Mouse (Mus musculus): ENCODE data around the gene Ufc1.

Ufc1 gene

GRCm38 (mm10) chr1:171271196-171271595 is 23.6 kb downstream of the Ufc1 start:
- DNase-seq (ENCODE audit: extremely low read depth, low read depth, low spot score) = no peak

DNA sequence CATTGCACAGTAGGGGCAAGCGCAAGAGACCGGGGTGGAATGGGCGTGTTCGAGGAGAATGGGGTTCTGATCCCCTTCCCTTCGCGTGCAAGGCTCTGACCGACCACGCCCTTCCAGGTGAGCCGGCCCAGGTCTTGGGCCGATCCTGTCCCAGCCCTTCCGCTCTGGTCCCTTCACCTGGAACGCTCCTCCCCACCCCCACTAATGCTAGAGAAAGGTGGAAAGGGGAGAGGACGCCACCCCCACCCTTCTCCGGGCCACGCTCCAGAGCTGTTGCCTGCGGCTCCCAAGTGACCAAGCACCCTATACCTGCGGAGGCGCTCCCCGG is 24.3 kb downstream of the Ufc1 start:
- no peak for DNase-seq (ENCODE audit: extremely low read depth, low read depth, low spot score)

GRCm38 (mm10) chr1:171269848-171270572 is 24.8 kb downstream of the Ufc1 start, which contains the start of gene B4galt3:
TSS of gene B4galt3 (plus strand) at chr1:171270328.
- no peak for DNase-seq (ENCODE audit: extremely low read depth, low read depth, low spot score)

- no peak for DNase-seq (ENCODE audit: extremely low read depth, low read depth, low spot score)
Observed at GRCm38 (mm10) chr1:171268341-171268740, 26.5 kb downstream of the Ufc1 start.

DNA sequence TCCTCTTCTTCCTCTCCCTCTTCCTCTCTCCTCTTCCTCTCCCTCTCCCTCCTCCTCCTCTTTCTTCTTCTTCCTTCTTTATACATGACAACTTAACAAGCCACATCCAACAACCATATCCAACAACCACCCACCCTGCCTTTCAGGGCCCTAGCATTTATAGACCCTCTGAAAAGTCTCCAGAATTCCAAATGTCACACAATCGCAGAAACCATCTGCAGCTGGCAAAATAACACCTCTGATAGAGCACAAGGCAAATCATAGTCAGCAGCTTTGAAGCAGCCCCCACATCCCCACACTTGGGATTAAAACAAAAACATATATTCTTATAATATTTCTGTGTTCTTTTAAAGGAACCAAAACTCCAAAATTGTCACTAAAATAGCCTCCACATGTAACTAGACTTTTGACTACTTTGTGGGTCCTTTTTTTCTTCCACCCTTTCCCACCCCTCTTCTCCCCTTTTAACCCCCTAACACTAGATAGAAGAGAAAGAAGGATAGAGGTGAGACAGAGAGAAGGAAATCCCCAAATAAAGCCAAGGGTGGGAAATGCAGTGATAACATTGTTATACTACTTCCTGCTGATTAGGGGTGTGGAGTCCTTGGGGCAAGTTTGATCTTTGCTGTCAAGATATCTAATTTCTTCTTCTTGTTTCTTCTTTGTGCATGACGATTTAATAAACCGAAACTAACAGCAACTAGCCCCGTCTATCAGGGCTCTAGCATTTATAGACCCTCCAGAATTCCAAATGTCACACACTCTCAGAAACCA is 28.7 kb downstream of the Ufc1 start:
- no peak for DNase-seq (ENCODE audit: extremely low read depth, low read depth, low spot score)

DNA sequence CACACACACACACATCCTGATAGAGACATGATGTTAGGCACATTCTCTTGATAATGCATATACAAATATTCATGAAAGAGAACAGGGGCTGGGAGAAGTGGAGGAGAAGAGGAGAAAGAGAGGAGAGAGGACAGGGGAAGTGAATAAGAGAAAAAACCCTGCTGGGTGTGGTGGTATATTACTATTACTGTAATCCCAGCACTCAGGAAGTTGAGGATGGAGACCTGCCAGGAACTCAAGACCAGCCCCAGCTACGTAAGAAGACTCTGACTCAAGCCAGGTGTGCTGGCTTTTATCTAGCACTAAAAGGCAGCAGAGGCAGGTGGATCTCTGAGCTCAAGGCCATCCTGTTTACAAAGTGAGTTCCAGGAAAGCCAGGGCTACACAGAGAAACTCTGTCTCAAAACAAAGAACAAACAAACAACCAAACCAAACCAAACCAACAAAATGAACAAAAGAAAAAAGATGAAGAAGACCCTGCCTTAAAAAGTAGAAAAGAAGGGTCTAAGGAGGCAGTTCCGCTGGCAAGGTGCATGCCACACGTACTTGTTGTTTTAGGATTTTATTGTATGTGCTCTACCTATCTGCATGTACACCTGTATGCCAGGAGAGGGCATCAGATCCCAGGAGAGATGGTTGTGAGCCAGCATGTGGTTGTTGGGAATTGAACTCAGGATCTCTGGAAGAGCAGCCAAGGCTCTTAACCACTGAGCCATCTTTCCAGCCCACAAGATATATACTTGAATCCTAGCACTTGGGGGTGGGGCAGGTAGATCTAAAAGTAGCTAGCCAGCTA is 31.0 kb downstream of the Ufc1 start:
- no peak for DNase-seq (ENCODE audit: extremely low read depth, low read depth, low spot score)

DNA sequence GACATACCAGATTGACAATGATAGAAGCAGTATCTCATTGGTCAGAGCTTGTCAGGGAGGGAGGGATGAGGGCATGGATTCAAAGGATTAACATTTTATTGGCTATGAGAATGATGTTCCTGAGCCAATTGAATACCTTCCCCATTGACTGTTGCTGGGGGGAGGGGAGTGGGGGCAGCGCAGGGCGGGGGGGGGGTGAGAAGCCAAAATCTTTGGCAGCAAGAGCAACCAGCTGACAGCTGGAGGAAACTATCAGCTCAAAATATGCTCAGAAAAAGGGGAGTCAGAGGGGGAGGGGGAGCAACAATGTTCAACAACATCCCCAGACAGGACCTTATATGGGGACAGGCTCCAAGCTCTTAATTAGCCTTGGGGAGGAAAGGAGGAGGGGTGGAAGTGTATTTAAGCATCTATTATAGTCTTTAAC is 31.6 kb downstream of the Ufc1 start:
- no peak for DNase-seq (ENCODE audit: extremely low read depth, low read depth, low spot score)

GRCm38 (mm10) chr1:171262594-171263130 is 32.2 kb downstream of the Ufc1 start:
- DNase-seq (ENCODE audit: extremely low read depth, low read depth, low spot score) = no peak

DNA sequence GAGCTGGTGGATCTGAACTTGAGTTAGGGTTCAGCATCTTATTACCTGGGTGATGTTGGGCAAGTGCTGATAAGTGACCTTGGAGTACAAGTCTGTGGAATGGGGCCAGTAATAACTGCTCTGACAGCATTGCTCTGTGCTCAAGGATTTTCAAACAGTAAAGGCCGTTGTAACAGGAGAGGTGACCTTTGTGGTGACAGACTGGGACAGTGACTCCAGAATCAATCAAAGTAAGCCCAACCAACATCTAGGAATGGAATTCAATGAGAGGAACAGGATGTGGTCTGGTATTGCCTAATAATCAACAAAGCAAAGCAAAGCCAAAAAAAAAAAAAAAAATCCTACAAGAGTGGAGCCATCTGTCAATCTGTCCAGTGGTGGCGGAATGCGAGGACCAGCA is 34.5 kb downstream of the Ufc1 start:
- DNase-seq (ENCODE audit: extremely low read depth, low read depth, low spot score) = no peak

DNA sequence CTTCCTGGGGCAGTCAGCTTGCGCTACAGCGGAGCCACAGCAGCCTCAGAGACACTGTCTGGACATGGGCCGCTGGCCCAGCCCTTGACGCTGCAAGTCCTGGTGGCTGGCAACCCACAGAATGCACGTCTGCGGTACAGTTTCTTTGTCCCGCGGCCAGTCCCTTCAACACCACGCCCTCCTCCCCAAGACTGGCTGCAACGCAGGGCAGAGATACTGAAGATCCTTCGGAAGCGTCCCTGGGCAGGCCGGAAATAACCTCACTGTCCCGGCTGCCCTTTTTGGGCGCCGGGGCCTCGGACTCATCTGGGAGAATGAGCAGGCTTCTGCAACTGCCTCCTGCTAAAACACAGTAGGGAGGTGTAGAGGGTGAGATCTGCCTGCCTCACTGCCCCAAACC is 35.9 kb downstream of the Ufc1 start:
- no peak for DNase-seq (ENCODE audit: extremely low read depth, low read depth, low spot score)

GRCm38 (mm10) chr1:171257781-171258180 is 37.0 kb downstream of the Ufc1 start:
- DNase-seq (ENCODE audit: extremely low read depth, low read depth, low spot score) = no peak

DNA sequence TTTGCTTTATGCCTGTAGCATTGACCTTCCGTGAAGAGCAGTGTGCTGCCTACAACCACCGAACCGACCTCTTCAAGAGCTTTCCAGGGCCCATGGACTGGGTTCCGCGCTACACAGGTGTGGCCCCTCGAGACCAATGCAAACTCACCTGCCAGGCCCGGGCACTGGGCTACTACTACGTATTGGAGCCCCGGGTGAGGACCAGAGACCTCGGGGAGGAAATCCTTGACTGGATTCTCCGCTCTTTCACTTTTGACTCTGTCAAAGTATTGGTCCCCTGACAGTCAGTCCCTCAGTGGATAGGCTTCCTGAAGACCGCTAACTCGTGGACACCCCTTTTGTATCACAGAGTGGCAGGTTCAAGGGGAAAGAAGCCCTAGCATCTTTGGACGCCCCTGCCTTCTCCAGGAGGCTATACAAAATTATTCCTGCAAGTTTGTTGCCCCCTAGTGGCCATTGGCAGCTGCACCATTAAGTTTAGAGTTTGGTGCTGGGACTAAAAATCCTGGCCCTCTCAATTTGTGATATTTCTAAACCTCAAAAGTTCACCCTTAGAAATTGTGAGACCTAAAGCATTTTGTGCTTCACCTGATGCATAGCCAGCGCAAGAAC is 37.8 kb downstream of the Ufc1 start:
- no peak for DNase-seq (ENCODE audit: extremely low read depth, low read depth, low spot score)

DNA sequence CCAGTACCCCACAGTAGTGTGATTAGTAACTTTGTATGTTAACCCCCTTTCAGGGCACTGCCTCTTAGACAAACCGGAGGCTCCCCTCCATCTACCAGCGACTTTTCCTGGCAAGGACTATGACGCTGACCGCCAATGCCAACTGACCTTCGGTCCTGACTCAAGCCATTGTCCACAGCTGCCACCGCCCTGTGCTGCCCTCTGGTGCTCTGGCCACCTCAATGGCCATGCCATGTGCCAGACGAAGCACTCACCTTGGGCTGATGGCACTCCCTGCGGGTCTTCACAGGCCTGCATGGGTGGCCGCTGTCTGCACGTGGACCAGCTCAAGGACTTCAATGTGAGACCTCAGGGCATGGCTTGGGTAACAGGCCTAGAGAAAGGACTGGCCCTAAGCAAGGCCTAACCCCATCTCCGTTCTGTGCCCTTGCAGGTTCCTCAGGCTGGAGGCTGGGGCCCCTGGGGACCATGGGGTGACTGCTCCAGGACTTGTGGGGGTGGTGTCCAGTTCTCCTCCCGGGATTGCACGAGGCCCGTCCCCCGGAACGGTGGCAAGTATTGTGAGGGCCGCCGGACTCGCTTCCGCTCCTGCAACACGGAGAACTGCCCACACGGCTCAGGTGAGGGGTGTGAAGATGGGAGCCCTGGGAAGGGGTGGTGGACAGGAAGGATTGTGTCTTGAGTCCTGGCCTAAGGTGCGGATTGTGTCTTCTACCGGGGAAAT is 38.6 kb downstream of the Ufc1 start:
- DNase-seq (ENCODE audit: extremely low read depth, low read depth, low spot score) = no peak

DNA sequence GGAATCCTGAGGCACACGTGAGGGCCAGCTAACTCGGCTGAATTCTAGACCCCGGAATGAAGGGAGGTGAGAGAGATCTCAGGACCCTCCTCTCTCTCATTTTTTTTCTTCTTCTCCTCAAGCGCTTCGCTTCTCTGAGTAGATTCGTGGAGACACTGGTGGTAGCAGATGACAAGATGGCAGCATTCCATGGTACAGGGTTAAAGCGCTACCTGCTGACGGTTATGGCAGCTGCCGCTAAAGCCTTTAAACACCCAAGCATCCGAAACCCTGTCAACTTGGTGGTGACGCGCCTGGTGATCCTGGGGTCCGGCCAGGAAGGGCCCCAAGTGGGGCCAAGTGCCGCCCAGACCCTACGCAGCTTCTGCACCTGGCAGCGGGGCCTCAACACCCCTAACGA is 42.4 kb downstream of the Ufc1 start:
- DNase-seq (ENCODE audit: extremely low read depth, low read depth, low spot score) = no peak

GRCm38 (mm10) chr1:171251594-171252324 is 43.1 kb downstream of the Ufc1 start:
- no peak for DNase-seq (ENCODE audit: extremely low read depth, low read depth, low spot score)

DNA sequence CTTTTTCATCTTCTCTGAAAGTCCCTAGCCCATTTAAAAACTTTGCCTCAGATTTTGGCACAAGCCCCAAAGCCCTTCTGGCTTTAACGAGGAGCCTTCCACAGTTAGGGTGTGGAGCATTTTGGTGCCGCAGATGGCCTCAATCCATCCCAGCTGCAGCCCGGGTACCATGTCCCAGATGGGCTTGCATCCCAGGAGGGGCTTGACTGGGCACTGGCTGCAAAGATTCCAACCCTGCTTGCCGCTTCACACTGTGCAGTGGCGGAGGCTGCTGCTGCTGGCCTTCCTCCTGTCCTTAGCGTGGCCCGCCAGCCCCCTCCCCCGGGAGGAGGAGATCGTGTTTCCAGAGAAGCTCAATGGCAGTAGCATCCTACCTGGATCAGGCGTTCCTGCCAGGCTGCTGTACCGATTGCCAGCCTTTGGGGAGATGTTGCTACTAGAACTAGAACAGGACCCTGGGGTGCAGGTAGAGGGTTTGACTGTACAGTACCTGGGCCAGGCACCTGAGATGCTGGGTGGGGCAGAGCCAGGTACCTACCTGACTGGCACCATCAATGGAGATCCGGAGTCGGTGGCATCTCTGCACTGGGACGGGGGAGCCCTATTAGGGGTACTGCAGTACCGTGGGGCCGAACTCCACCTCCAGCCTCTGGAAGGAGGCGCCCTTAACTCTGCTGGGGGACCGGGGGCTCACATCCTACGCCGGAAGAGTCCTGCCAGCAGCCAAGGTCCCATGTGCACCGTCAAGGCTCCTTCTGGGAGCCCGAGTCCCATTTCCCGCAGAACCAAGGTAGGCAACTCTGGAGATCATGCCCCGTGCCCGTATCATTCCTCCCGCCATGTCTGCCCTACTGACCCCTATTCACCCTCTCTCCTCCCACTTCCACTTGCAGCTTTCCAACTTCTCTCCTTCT is 43.9 kb downstream of the Ufc1 start, which contains the start of gene Ndufs2:
TSS of gene Ndufs2 (minus strand) at position 709 of the 914 bp plus-strand sequence.
- DNase-seq (ENCODE audit: extremely low read depth, low read depth, low spot score) = no peak

DNA sequence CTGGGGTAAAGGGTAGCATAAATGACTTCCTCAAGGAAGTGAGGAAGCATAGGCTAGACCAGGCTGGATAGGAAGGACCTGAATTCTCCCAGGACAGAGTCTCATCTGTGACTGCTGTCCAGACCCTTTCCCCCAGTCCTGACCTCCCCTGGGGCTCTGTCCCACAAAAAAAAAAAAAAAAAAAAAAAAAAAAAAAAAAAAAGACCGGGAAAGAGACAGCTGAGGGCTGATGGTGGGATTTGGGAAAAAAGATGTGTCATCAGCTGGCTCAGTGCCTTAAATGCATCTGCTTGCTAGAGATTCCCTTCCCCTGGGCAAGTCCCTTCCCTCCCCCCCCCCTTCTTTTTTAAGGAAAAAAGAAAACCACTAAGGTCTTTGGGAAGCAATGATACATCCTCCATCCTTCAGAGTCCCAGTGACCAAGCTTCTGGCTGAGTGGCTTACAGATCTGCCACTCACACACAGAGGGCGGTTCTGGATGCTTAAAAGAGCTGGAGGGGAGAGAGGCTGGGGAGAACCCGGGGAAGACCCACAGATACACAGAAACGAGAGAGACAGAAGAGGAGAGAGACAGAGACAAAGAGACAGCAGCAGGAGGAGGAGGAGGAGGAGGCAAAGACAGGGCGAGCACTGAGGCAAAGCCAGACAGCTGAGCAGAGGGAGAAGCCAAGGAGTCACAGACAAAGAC is 44.8 kb downstream of the Ufc1 start, which contains the start of gene Adamts4:
TSS of gene Adamts4 (plus strand) at position 509 of the 688 bp plus-strand sequence.
- DNase-seq (ENCODE audit: extremely low read depth, low read depth, low spot score) = no peak

Data from fat pad, adult 2 months (tissue).